In the genomic region with DNA sequence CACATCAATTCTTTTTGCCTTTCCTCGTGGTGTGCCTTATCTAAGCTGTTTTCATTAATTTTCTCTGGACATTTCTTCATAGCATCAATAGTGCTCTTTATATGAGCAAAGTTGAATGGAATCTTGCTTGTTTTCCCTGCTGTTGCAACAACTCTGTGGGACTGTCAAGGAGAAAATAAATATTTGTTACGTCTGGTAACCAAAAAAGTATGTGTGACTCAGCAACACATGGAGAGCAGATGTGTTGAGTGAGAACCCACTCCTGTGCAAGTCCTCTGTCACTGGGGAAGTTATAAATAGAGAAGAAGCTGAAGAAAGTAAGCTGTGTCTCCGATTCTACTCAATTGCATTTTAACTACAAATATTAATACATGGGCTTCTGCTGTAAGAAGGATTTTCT, we compare ENCODE assay signal across 15 mouse cellular contexts.
DNase-seq lines count a peak whose midpoint lies in the region; ATAC-seq and TF ChIP-seq lines count a peak whose summit lies in the region.
"Had no signal": no experiment of that assay in that cellular context is flagged by ENCODE, and none has a peak within 500 bp of the region (broad histone marks: within the 10 kb centered on the region; RNA-seq: fewer than 3 reads in every experiment).

No protein-coding gene starts in this region.

- ATAC-seq in heart, embryonic 11.5 days (replicated peaks; ENCODE audit: insufficient number of reproducible peaks, low FRiP score, low TSS enrichment): no peak
- ATAC-seq: CD4-positive, CD25-positive, alpha-beta regulatory T cell, adult 4 months; forebrain, embryonic 14.5 days had no signal

- peak; percentile 94 for DNase-seq in heart, adult 11 months
- DNase-seq in urinary bladder, postnatal 14 days (ENCODE audit: low spot score): peak; percentile 6
- no peak for DNase-seq in urinary bladder, postnatal 4 days (ENCODE audit: low spot score in 2 of 2)
- peak; percentile 10 for DNase-seq in heart, postnatal 4 days
- no peak for DNase-seq in layer of hippocampus, adult 2 months (ENCODE audit: low spot score in 2 of 2)
- no peak for DNase-seq in spleen, postnatal 10 days (ENCODE audit: low spot score in 2 of 2)
- DNase-seq in kidney, postnatal 4 days: no peak
- DNase-seq: cerebellum, adult 11-12 months; kidney, postnatal 10 days; liver, embryonic 13.5 days; thymus, postnatal 14 days had no signal

- no peak overlapping the region for H3K4me2 ChIP-seq in heart, embryonic 11.5 days
- H3K4me2 ChIP-seq: liver, embryonic 13.5 days; midbrain, embryonic 11.5 days had no signal

- no peak for TF ChIP-seq CTCF in layer of hippocampus, adult 2 months (conservative IDR thresholded peaks at IDR 0.05)

- no peaks in the 10 kb centered on the region for H3K36me3 ChIP-seq in heart, embryonic 11.5 days (ENCODE audit: control insufficient read depth, insufficient read depth, low read length)
- H3K36me3 ChIP-seq: liver, embryonic 13.5 days had no signal

- H3K27me3 ChIP-seq in heart, embryonic 11.5 days (ENCODE audit: control insufficient read depth, insufficient read depth, low read length): no peaks in the 10 kb centered on the region
- H3K27me3 ChIP-seq: liver, embryonic 13.5 days had no signal

- H3K27ac ChIP-seq in heart, embryonic 11.5 days (ENCODE audit: low read depth, low read length): no peak overlapping the region
- H3K27ac ChIP-seq in layer of hippocampus, adult 2 months: no peak overlapping the region
- H3K27ac ChIP-seq: liver, embryonic 13.5 days had no signal

- H3K4me1 ChIP-seq in heart, embryonic 11.5 days (ENCODE audit: control insufficient read depth, insufficient read depth, low read length): no peaks in the 10 kb centered on the region
- H3K4me1 ChIP-seq: liver, embryonic 13.5 days had no signal

- H3K9ac ChIP-seq in heart, embryonic 11.5 days (ENCODE audit: low read depth, low read length): no peak overlapping the region
- H3K9ac ChIP-seq: liver, embryonic 13.5 days had no signal

- 41% methylated on average over 3 of the region's 3 CpGs for WGBS in heart, embryonic 11.5 days (ENCODE audit: insufficient replicate concordance)

- H3K9me3 ChIP-seq in heart, embryonic 11.5 days (replicated peaks; ENCODE audit: control insufficient read depth, low read length): no peaks in the 10 kb centered on the region
- H3K9me3 ChIP-seq: liver, embryonic 13.5 days had no signal

- H3K4me3 ChIP-seq in heart, embryonic 11.5 days (ENCODE audit: low read depth, low read length): no peak overlapping the region
- no peak overlapping the region for H3K4me3 ChIP-seq in layer of hippocampus, adult 2 months
- H3K4me3 ChIP-seq: liver, embryonic 13.5 days had no signal

Comparison
In these comparisons a context has a peak if more than half of its experiments do, and no peak if none do; other contexts are left out.
1. DNase-seq: peak in heart, adult 11 months (single experiment), urinary bladder, postnatal 14 days (single experiment) and heart, postnatal 4 days (single experiment); none in urinary bladder, postnatal 4 days (0 of 2), layer of hippocampus, adult 2 months (0 of 2), spleen, postnatal 10 days (0 of 2) and kidney, postnatal 4 days (0 of 2).